Mouse (Mus musculus) heart, adult 11 months (tissue): ENCODE data around the gene Flnb.

ENCODE experiments used
- DNase-seq: peaks from one replicate; pipeline ENCODE4 v3.0.0; 2022

Gene Flnb

DNA sequence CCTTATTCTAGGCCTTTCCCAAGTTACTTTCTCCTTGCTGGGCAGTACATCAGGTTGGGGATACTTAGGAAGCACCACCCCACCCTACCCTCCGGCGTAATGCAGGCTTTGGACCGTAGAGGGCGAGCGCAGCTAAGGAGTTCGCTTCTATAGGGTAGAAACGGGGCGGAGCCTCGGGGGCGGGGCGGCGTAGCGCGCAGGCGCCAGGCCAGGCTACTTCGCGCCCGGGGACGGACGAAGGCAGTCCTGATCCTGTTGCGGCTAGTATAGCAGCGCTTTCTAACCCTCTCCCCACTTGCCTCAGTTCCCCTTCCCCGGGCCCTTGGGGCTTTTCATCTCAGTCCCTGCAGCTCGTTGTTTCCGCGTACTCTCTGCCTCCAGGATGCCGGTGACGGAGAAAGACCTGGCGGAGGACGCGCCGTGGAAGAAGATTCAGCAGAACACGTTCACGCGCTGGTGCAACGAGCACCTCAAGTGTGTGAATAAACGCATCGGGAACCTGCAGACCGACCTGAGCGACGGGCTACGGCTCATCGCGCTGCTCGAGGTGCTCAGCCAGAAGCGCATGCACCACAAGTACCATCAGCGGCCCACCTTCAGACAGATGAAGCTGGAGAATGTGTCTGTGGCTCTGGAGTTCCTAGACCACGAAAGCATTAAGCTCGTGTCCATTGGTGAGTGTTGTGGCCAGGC, at the start of gene Flnb:
Gene Flnb (plus strand): TSS at position 188 of the 693 bp plus-strand sequence.
- DNase-seq: peak; percentile 100

DNA sequence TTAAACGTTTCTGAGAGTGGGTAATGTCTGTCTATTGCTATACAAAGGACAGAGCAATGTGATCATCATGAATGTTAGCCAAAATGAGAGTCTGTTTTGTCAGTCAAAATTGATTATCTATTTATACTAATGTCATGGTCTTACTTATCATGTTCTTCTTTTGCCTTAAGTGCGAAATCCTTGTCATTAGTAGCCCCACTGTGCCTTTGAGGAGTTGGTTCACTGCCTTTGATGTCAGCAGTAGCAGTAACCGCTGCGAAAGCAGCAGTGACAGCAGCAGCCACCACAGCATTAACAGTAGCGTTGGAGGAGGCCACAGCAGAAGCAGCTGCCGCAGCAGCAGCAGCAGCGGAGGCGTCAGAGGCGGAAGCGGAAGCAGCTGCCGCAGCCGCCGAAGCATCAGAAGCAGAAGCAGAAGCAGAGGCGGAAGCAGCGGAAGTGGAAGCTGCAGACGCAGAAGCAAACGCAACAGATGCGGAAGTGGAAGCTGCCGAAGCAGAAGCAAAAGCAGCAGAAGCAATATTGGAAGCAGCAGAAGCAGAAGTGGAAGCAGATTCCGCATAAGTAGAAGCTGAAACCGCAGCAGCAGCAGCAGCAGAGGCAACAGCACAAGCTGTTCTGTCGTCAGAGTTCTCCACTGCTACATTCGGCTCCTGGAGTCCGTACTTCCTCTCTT, 43.9 kb upstream of the Flnb start:
- peak; percentile 97 for DNase-seq

- peak; percentile 30 for DNase-seq
Measured at GRCm38 (mm10) chr14:7786073-7786472, 31.7 kb upstream of the Flnb start.

DNA sequence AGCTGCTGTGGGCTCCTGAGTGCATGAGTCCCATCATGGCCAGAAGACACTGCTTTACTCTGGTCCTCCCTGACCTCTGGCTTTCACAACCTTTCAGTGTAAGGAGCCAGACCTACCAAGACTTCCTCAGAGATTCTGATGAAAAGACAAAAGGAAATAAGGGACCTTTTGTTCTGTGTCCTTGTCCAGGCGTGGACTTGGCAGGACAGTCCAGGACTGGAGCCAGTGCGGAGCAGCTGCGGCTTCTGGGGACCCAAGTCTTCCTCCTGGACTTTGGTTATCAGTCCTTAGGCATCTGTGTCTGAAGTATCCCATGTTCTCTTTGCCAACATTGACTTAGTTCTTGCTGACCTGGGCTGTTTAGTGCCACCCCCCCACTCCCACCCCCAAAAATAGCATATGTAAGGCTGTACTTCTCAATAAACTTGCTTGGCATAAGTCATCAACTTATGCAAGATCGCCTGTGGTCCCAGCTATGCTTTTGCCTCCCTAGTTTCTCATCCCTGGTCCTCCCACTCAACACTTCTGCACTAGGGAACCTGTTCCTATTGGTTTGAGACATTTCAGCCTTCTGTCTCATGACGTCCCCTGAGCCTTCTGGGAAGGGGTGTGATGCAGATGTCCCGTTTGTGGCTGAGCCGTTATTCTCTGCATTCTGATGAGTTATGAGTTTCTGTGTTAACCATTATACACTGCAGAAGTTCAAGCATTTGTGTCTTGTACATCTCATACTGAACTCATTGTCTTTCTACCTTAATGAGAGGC, 28.3 kb upstream of the Flnb start:
- DNase-seq: peak; percentile 93

- no peak for DNase-seq
Measured at GRCm38 (mm10) chr14:7791061-7791531, 26.7 kb upstream of the Flnb start.

DNA sequence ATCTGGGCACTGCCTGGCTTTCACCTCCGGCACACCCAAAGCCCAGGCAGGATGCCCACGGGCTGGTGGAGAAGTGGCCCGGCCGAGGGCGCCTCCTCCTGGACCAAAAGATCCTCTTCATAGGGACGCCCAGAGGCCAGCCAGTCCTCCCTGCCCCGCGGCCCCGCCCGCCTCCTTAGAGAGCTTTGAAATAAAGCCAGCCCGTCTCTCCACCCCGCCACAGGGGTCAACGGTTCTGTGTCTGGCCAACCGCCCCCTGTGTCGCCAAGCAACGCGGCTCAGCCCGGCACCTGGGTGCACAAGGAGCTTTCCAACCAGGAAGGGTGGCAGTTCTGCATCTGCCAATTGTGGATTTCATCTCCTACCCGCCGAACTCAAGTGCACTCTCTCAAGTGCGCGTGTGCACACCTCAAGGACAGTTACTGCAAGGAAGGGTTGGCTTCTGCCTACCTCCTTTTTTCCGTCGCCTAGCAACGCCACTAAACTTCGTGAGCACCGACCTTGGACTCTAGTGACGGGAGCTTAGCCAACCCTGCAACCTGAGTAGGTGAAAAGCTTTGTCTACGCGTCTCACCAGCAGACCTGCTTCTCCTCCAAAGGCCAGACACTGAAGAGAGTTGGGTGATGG, 26.1 kb upstream of the Flnb start, which contains the start of gene Gm26661:
Gene Gm26661 (plus strand): TSS at position 56 of the 628 bp plus-strand sequence.
- DNase-seq: peak; percentile 94

GRCm38 (mm10) chr14:7795961-7796360, 21.8 kb upstream of the Flnb start:
- peak; percentile 7 for DNase-seq

DNA sequence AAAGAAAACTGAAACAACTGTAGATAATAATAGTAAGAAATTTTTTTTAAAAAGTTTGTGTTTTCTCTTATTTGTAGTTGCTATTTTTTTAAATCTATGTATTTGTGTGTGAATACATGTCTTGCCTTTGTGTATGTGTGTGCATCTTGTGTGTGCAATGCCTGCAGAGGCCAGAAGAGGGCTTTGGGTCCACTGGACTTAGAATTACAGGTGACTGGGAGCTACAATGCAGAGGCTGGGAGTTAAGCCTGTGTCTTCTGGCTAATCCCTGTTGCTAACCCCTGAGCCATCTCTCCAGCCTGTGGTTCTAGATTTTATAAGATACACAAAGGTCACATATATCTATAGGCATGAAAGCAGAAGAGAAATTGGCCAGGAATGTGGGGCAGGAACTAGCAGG, 17.1 kb upstream of the Flnb start:
- peak; percentile 41 for DNase-seq

- peak; percentile 78 for DNase-seq
Measured at GRCm38 (mm10) chr14:7801831-7802230, 15.9 kb upstream of the Flnb start.

DNA sequence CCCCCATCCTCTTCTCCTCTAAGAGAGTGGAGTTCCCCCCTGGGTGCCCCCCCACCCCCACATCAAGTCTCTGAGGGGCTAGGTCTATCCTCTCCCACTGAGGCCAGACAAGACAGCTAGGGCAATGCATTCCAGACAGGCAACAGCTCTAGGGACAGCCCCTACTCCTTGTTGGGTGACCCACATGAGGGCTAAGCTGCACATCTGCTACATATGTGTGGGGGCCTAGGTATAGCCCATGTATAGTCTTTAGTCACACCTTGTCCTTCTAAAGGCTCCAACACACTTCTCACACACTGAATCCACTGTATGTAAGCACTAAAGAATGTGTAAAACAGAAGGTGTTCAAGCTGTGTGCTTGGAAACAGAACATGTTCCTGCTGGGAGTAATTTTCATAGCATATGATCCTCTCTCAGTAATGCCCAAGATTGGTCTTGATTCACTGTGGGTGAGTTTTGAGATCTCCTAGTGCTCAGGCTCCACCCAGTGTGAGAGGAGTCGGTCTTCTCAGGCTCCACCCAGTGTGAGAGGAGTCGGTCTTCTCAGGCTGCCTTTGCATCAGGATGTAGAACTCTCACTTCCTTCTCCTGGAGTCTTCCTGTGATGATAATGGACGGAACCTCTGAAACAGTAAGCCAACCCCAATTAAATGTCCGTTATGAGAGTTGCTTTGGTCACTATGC, 13.7 kb upstream of the Flnb start:
- peak; percentile 88 for DNase-seq

- no peak for DNase-seq
Measured at GRCm38 (mm10) chr14:7804558-7804905, 13.2 kb upstream of the Flnb start.

GRCm38 (mm10) chr14:7807711-7808110, 10.0 kb upstream of the Flnb start:
- peak; percentile 82 for DNase-seq

GRCm38 (mm10) chr14:7808501-7808981, 9.2 kb upstream of the Flnb start:
- peak; percentile 92 for DNase-seq

GRCm38 (mm10) chr14:7809043-7809955, 8.5 kb upstream of the Flnb start:
- DNase-seq: peak; percentile 96

- DNase-seq: peak; percentile 94
Measured at GRCm38 (mm10) chr14:7818463-7819121, 835 bp downstream of the Flnb start.

- DNase-seq: peak; percentile 96
Measured at GRCm38 (mm10) chr14:7819446-7819845, 1.7 kb downstream of the Flnb start.

GRCm38 (mm10) chr14:7821341-7821740, 3.6 kb downstream of the Flnb start:
- DNase-seq: peak; percentile 90

- peak; percentile 93 for DNase-seq
Measured at GRCm38 (mm10) chr14:7822693-7823092, 4.9 kb downstream of the Flnb start.

- no peak for DNase-seq
Measured at GRCm38 (mm10) chr14:7824651-7825268, 7.0 kb downstream of the Flnb start.
